Mouse (Mus musculus) kidney, adult 2 months (tissue): ENCODE results near the gene Slc12a6.

Experiments used
- CTCF ChIP-seq: fragments of 200-500 bp; conservative IDR thresholded peaks from 2 replicates; pipeline ENCODE4 v1.5.1; 2011; ENCODE audit warnings: low read depth, mild to moderate bottlenecking, control low read depth, low read length, moderate library complexity, mixed read lengths; ENCODE audit not compliant: insufficient read depth, insufficient read length
- POLR2A ChIP-seq: fragments of 200-500 bp; IDR thresholded peaks from one replicate; pipeline ENCODE4 v1.6.1; 2011; ENCODE audit warnings: low read depth, low read length, control low read depth

GRCm38 (mm10) chr2:112238006-112238405 lies 27.6 kb upstream of the Slc12a6 start:
- no peak for TF ChIP-seq CTCF
- TF ChIP-seq POLR2A: no peak
